Mouse (Mus musculus) embryonic facial prominence, embryonic 13.5 days (tissue): ENCODE data around the gene Ergic2. TPM values are rescaled to one million over a fixed set of nuclear protein-coding genes. Genes with fewer than 3 reads are reported as not detected.
"Not testable (repeated sequence)": the region's sequence is repeated elsewhere in the genome, so short reads cannot be mapped to it uniquely, and the experiment has no call there.

Experiments used
- ATAC-seq: fragments of 200-750 bp; cut with Nextera tagmentation; 2 replicates; pipeline ENCODE4 v1.8.0; 2017; ENCODE audit warnings: low read depth; ENCODE audit not compliant: insufficient number of reproducible peaks, insufficient read depth, low FRiP score, low TSS enrichment
- H3K27ac ChIP-seq: fragments of 300-500 bp; sonication (generic); 2 replicates; pipeline ENCODE4 v1.5.1; 2015; ENCODE audit warnings: moderate library complexity, mild to moderate bottlenecking, inconsistent platforms
- H3K27me3 ChIP-seq: fragments of 300-500 bp; sonication (generic); 2 replicates; pipeline ENCODE4 v1.6.1; 2015; ENCODE audit warnings: mild to moderate bottlenecking, inconsistent platforms
- H3K36me3 ChIP-seq: fragments of 300-500 bp; sonication (generic); 2 replicates; pipeline ENCODE4 v1.6.1; 2015; ENCODE audit warnings: mild to moderate bottlenecking, inconsistent platforms
- H3K4me1 ChIP-seq: fragments of 300-500 bp; sonication (generic); 2 replicates; pipeline ENCODE4 v1.6.1; 2015; ENCODE audit warnings: inconsistent platforms
- H3K4me2 ChIP-seq: fragments of 300-500 bp; sonication (generic); 2 replicates; pipeline ENCODE4 v1.6.1; 2015; ENCODE audit warnings: moderate library complexity, mild to moderate bottlenecking, inconsistent platforms
- H3K4me3 ChIP-seq: fragments of 300-500 bp; sonication (generic); 2 replicates; pipeline ENCODE4 v1.5.1; 2015; ENCODE audit warnings: mild to moderate bottlenecking, inconsistent platforms
- H3K9ac ChIP-seq: fragments of 300-500 bp; sonication (generic); 2 replicates; pipeline ENCODE4 v1.6.1; 2015; ENCODE audit warnings: mild to moderate bottlenecking, inconsistent platforms
- H3K9me3 ChIP-seq: fragments of 300-500 bp; sonication (generic); 2 replicates; pipeline ENCODE4 v1.6.1; 2016; ENCODE audit warnings: inconsistent platforms
- WGBS: fragments of 180-500 bp; shearing (Covaris S2); methylation state at CpG from one replicate; pipeline ENCODE4 v1.1.7; 2015; ENCODE audit warnings: mixed read lengths; 5-methylcytosine and 5-hydroxymethylcytosine counted together
- polyA plus RNA-seq: library from polyadenylated mRNA; unstranded; fragments of >200 nt; fragmentation: Nextera tagmentation; extraction: Ambion mirVana; gene quantifications from 2 replicates; pipeline ENCODE4 v1.2.1, GENCODE M21; 2015

Ergic2 gene
- polyA plus RNA-seq, 1 experiment from 2014 or later, result 225 TPM

DNA sequence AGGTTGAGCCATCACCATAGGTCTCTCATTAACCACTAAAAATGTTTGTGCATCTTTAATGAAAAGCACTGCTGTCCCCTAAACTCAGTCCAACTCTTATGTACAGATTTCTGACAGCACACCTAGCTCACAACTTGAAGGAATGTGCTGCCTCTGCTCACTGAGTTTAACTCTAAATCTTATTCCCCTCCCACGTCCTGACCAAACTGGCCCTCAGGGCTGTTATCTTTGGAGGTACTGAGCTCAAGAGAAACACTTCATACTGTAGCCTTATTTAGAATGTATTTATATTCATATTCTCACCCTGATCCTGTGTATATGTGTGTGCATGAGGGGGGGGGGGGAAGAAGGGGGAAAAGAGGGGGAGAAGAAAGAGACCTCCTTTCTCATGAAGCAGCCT, 4.7 kb downstream of the Ergic2 start:
- no peak overlapping the region for H3K9ac ChIP-seq
- H3K27ac ChIP-seq, result no peak overlapping the region
- H3K4me2 ChIP-seq, result no peak overlapping the region
- H3K9me3 ChIP-seq, result no peaks in the 10 kb centered on the region
- no peaks in the 10 kb centered on the region for H3K27me3 ChIP-seq
- WGBS, result 62% methylated on average over 1 of the region's 1 CpGs
- no peak for ATAC-seq
- H3K4me1 ChIP-seq, result peaks cover 9% of the 10 kb centered on the region
- peaks cover 27% of the 10 kb centered on the region for H3K36me3 ChIP-seq
- no peak overlapping the region for H3K4me3 ChIP-seq

DNA sequence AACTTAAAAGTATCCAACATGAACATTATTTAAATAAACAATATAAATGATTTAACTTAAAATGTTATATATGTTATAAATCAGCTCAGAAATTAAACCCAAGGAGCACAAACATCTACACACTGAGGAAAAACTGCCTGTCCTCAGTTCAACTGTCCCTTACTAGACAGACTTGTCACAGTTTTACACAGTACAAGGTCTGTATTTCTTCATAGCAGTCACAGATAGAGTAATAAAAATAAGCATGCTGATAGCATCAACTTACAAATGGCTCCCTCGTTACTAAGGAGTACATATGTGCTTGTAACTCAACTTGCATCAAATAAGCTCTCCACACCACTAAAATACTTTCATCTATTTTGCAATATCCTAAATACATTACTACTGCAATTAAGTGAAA, 7.0 kb downstream of the Ergic2 start:
- no peak for ATAC-seq
- Histone ChIP-seq H3K9ac (no peak overlapping the region), H3K4me3 (no peak overlapping the region), H3K4me1 (peaks cover 1% of the 10 kb centered on the region; the same call in 1 of the 2 replicates), H3K4me2 (no peak overlapping the region), H3K9me3 (no peaks in the 10 kb centered on the region), H3K27me3 (no peaks in the 10 kb centered on the region), H3K27ac (no peak overlapping the region), H3K36me3 (peaks cover 45% of the 10 kb centered on the region)
- 84% methylated on average over 1 of the region's 1 CpGs for WGBS

DNA sequence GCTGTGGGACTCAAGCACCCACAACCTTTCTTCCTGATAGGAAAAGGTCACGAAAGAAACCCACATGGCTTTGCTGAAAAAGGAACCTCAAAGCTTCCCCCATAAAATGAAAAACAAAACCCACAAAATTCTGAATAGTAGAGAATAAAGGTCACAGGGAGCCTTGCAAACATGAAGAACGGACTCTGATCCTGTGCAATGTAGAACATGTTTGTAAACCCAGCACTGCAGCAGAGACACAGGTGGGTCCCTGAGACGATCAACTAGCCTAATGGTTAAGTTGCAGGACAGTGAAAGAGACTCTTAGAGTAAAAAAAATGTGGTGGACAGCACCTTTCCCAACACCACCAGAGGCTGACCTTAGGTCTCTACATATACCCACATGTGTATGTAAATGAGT, 12.4 kb downstream of the Ergic2 start:
- Histone ChIP-seq H3K9ac (no peak overlapping the region), H3K4me1 (no peaks in the 10 kb centered on the region), H3K4me3 (no peak overlapping the region), H3K27ac (no peak overlapping the region), H3K27me3 (no peaks in the 10 kb centered on the region), H3K4me2 (no peak overlapping the region), H3K36me3 (peaks cover 66% of the 10 kb centered on the region), H3K9me3 (no peaks in the 10 kb centered on the region)
- WGBS, result 95% methylated on average over 3 of the region's 3 CpGs
- no peak for ATAC-seq

DNA sequence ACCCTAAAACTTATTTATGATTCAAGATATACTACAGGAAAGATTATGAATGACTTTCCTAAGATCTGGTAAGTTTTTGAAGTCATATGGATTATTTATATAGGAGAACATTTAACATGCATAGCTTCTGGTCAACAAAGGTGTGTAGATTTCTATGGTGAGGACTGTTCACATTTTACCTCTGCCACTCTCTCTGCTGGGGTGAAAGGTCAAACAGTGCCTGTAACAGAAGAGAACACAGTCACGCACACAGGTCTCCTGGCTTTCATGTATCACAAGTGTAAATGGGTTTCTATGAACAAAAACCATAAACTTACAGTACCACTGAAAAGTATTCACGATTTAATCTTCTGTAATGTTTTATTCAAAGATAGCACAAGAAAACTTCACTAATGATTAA, 13.0 kb downstream of the Ergic2 start:
- Histone ChIP-seq H3K4me3 (no peak overlapping the region), H3K9ac (no peak overlapping the region), H3K4me1 (no peaks in the 10 kb centered on the region), H3K27me3 (no peaks in the 10 kb centered on the region), H3K9me3 (no peaks in the 10 kb centered on the region), H3K36me3 (peaks cover 71% of the 10 kb centered on the region), H3K4me2 (no peak overlapping the region), H3K27ac (no peak overlapping the region)
- WGBS, result 91% methylated on average over 2 of the region's 2 CpGs
- no peak for ATAC-seq

DNA sequence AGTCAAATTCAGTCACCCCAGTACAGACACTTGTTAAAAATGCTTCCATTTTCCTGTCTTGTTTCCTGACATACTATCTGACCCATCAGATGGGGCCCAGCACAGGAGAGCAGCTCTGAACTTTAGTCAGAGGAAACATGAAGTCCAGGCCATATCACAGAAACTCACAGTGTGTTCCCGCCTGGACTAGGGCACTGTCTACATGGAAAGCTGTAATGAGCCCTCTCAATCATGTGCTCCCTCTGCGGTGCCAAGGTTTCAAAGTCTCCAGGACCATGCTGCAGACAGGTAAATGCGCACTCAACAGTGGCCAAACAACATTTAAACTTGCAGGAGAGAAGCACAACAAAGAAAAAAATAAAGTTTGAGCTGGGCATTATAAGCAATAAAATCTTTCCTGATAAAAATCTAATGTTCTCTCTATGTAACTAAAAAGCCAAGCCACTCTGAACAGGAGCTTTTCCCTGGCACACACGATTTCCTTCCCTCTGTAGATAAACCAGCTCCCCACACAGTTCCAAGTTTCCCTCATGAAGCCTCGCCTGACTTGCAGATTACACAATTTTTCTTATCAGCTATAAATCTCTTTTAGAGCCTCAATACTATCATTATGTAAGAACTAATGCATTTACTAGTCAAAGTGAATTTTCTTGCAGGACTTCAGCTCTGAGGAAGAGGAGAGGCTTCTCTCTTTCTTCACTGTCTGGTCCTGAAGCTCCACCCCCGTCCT, 18.0 kb downstream of the Ergic2 start:
- Histone ChIP-seq H3K4me1 (no peaks in the 10 kb centered on the region), H3K27me3 (no peaks in the 10 kb centered on the region), H3K36me3 (peaks cover 74% of the 10 kb centered on the region), H3K4me2 (no peak overlapping the region), H3K9ac (no peak overlapping the region), H3K27ac (no peak overlapping the region), H3K9me3 (no peaks in the 10 kb centered on the region), H3K4me3 (no peak overlapping the region)
- ATAC-seq, result no peak
- WGBS, result 87% methylated on average over 6 of the region's 6 CpGs

DNA sequence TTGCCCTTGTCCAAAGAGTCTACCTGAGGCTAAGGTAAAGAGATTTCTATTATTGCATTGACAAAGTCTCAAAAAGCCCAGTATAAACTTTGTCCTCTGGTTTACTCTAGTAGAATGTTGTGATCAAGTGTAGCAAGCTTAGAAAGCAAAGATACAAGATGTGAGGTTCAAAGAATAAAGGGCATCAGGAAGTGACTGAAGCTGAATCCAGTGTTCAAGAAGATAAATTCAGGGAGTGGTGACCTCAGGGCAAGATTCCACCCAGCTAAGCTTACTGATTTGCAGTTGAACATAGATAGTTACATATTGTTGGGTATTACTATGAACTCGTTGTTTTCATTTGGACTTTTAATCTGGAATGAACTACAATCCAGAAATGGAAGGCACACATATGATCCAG, 26.5 kb downstream of the Ergic2 start:
- no peak for ATAC-seq
- no peak overlapping the region for H3K27ac ChIP-seq
- H3K36me3 ChIP-seq, result peaks cover 82% of the 10 kb centered on the region
- H3K9ac ChIP-seq, result no peak overlapping the region
- H3K27me3 ChIP-seq, result no peaks in the 10 kb centered on the region
- no peak overlapping the region for H3K4me3 ChIP-seq
- no peak overlapping the region for H3K4me2 ChIP-seq
- H3K4me1 ChIP-seq, result no peaks in the 10 kb centered on the region
- no peaks in the 10 kb centered on the region for H3K9me3 ChIP-seq
- WGBS, result 87% methylated on average over 1 of the region's 1 CpGs

DNA sequence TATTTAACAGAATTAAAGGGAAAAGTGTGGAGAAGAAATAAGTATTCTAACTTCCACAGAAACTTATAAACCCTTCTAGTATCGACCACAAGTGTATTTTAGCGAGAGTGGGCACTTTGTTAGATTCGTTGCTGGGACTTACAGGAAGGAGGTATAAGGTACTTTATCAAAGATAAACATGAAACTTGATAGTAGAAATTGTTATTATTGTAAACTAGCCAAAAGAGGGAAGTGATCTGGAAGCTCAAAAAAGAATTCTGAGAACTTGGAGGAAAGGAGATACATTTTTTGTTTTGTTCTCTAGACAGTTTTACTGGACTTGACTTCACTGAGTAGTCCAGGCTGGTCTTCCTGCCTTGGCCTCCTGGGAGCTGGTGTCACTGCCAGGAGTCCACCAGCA, 39.3 kb downstream of the Ergic2 start:
- H3K36me3 ChIP-seq, result no peaks in the 10 kb centered on the region
- no peak overlapping the region for H3K27ac ChIP-seq
- no peaks in the 10 kb centered on the region for H3K27me3 ChIP-seq
- no peaks in the 10 kb centered on the region for H3K9me3 ChIP-seq
- no peak for ATAC-seq
- H3K9ac ChIP-seq, result no peak overlapping the region
- no peak overlapping the region for H3K4me3 ChIP-seq
- H3K4me1 ChIP-seq, result no peaks in the 10 kb centered on the region
- H3K4me2 ChIP-seq, result no peak overlapping the region
- WGBS, result 86% methylated on average over 3 of the region's 3 CpGs

DNA sequence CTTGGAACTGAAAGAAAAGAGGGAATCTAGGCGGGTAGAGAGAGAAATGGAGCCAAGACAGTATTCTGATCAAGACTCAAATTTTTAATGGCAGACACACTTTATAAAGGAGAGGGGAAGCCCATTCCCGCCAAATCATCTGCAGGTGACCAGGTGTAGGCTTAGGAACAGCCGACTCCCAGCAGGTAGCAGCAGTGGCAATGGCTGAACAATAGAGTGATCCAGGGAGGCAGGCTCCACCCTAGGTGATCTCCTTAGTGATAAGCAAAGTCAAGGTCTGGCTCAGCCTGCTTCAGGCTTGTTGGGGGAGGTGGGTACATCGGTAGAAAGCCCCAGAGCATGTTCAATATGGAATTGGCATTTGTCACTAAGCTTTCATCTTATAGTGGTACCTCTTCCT, 59.9 kb downstream of the Ergic2 start:
- not testable (repeated sequence) for H3K27me3 ChIP-seq, H3K9me3 ChIP-seq, H3K4me2 ChIP-seq, H3K4me3 ChIP-seq, ATAC-seq, H3K27ac ChIP-seq, H3K9ac ChIP-seq, H3K36me3 ChIP-seq, H3K4me1 ChIP-seq
- WGBS, result 59% methylated on average over 4 of the region's 4 CpGs

DNA sequence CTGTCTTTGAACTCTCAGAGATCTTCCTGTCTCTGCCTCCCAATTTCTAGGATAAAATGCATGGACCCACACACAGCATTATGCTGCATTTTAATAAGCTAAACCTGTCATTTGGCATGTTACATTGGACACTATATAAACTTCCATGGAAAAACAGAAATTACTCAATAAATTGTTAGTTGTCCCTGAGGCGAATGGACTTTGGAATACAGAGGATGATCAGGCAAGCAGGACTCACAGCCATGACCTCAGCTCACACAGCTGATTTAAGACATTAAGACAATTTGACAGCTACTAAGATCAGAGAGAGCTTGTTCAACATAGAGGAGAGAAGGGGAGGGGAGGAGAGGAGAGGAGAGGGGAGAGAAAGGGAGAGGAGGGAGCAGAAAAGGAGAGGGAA, 69.8 kb downstream of the Ergic2 start:
- 88% methylated on average over 1 of the region's 1 CpGs for WGBS
- no peaks in the 10 kb centered on the region for H3K36me3 ChIP-seq

DNA sequence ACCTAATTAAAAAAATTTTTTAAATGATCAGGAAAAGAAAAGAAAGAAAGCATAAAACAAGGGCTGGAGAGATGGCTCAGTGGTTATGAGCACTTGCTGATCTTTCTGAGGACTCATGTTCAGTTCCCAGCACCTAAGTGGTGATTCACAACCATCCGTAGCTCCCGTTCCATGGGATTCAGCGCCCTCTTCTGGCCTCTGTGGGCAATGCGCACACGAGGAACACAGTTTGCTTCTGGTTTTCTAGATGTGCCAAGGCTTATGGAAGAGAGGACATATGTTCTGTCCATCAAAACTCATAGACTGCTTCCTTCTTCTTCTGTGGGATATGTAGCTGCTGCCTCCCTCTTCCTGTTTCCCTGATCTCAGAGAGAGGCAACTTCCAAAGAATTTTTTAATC, 70.3 kb downstream of the Ergic2 start:
- no peak overlapping the region for H3K27ac ChIP-seq
- no peaks in the 10 kb centered on the region for H3K36me3 ChIP-seq
- H3K4me3 ChIP-seq, result no peak overlapping the region
- H3K27me3 ChIP-seq, result 0 out of 2 replicates have a peak, but pooled peaks cover 3% of the 10 kb centered on the region
- no peaks in the 10 kb centered on the region for H3K4me1 ChIP-seq
- no peak for ATAC-seq
- whole genome bisulfite sequencing, result 81% methylated on average over 5 of the region's 5 CpGs
- H3K9me3 ChIP-seq, result no peaks in the 10 kb centered on the region
- H3K9ac ChIP-seq, result no peak overlapping the region
- H3K4me2 ChIP-seq, result no peak overlapping the region

More for the DNA sequence above, 69.8 kb downstream of the Ergic2 start:
- H3K9ac ChIP-seq, result no peak overlapping the region
- H3K27ac ChIP-seq, result no peak overlapping the region
- H3K4me3 ChIP-seq, result no peak overlapping the region
- H3K9me3 ChIP-seq, result no peaks in the 10 kb centered on the region
- no peak for ATAC-seq
- no peak overlapping the region for H3K4me2 ChIP-seq
- H3K27me3 ChIP-seq, result 0 out of 2 replicates have a peak, but pooled peaks cover 3% of the 10 kb centered on the region
- H3K4me1 ChIP-seq, result no peaks in the 10 kb centered on the region

DNA sequence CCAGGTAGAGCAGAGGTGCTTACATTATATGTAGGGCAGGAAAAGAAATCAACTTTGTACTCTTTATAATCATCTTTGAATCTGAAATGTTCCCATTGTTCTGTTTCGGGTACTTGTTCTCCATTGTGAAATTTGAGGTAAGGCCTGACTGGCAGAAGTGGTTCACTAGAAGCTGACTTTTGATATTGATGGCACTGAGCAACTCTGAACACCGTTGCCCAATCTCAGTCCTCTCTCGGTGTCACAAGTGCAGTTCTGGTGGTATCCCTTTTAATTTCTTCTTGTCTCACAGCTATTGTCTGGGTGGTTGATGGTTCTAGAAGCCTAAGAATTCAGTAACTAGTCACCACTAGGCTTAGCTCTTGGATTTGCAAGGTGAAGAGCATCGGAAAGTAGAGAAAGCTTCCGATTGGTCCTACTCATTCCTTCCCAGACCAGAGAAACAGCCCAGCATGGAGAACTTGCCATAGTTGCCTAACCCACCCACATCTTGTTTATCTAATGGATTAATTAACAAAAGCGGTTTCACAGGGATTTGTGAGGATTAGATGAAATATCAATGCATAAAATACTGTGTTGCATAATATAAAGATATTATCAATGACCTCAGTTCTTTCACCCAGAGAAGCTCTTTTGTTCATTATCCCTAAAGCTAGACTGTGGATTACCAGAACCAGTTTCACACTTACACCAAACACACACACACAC, 72.7 kb downstream of the Ergic2 start:
- Histone ChIP-seq H3K27me3 (0 out of 2 replicates have a peak, but pooled peaks cover 3% of the 10 kb centered on the region), H3K4me3 (no peak overlapping the region), H3K4me2 (no peak overlapping the region), H3K27ac (no peak overlapping the region), H3K4me1 (no peaks in the 10 kb centered on the region), H3K9ac (no peak overlapping the region), H3K36me3 (no peaks in the 10 kb centered on the region), H3K9me3 (no peaks in the 10 kb centered on the region)
- ATAC-seq, result no peak
- 83% methylated on average over 6 of the region's 6 CpGs for WGBS

DNA sequence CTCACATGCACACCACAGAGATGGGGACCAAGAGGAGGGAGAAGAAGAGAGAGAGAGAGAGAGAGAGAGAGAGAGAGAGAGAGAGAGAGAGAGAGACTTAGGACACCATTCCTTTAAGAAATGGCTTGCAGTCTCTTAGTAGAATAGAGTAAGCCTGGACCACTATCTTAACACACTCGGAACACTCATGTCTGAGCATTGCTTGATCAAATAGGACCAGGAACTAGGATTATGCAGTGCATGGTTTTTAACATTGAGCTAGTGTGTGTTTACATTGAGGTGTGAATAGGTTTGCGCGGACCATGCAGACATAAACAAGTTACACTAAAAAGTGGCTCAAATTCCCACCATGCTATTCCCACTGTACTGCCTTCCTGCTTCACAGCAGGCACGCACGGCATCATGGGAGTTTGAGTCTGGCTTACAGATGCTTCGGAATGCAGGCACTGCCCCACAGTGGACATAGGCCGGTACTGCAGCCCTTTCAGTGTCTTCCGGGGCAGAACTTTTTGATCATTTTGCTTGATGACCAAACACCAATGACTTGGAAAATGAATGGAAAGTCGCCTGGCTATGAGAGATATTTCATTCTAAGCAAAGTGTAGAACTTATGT, 76.3 kb downstream of the Ergic2 start:
- Histone ChIP-seq H3K36me3 (no peaks in the 10 kb centered on the region), H3K9me3 (no peaks in the 10 kb centered on the region), H3K4me1 (no peaks in the 10 kb centered on the region), H3K9ac (no peak overlapping the region), H3K4me3 (no peak overlapping the region), H3K27me3 (0 out of 2 replicates have a peak, but pooled peaks cover 3% of the 10 kb centered on the region), H3K4me2 (no peak overlapping the region), H3K27ac (no peak overlapping the region)
- 27% methylated on average over 9 of the region's 9 CpGs for WGBS
- no peak for ATAC-seq
